ENCODE assay signal across 27 mouse cellular contexts in the genomic region with DNA sequence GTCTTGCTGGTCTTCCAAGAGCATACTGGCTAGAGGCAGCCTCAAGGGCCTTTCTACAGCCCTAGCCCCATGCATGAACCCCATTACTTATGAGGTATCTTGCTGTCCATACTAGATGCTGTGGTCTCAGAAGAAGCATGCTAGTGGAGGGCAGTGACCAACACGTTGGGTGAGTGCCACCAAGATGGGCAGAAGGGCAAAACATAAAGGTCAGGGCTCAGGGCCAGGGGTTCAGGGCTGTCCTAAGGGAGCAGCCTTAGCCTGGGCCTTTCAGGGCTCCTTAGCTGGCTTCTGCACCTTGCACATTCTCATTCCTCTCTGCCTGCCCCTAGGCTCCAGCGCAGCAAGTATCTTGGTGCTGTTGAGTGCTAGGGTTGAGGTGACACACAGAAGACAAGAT. TPM values are rescaled to one million over a fixed set of nuclear protein-coding genes. Genes with fewer than 3 reads are reported as not detected.
DNase-seq lines count a peak whose midpoint lies in the region; ATAC-seq and TF ChIP-seq lines count a peak whose summit lies in the region.
"Had no signal": no experiment of that assay in that cellular context is flagged by ENCODE, and none has a peak within 500 bp of the region (broad histone marks: within the 10 kb centered on the region; RNA-seq: fewer than 3 reads in every experiment).

No protein-coding gene starts in this region.

- no peak overlapping the region for H3K4me2 ChIP-seq in heart, embryonic 11.5 days
- H3K4me2 ChIP-seq in liver, postnatal 0 days (ENCODE audit: low read depth, low read length) = no peak overlapping the region
- H3K4me2 ChIP-seq in liver, embryonic 16.5 days (ENCODE audit: low read depth, low read length) = no peak overlapping the region
- H3K4me2 ChIP-seq: embryonic facial prominence, embryonic 13.5 days; heart, embryonic 13.5 days; hindbrain, embryonic 14.5 days; limb, embryonic 12.5 days; liver, embryonic 15.5 days; midbrain, embryonic 12.5 days; neural tube, embryonic 12.5 days had no signal

- TF ChIP-seq CTCF in liver, adult 2 months (IDR thresholded peaks at IDR 0.05; ENCODE audit: low read depth, low read length) = no peak
- TF ChIP-seq CTCF in liver, postnatal 0 days (IDR thresholded peaks at IDR 0.05; ENCODE audit: low read depth) = no peak

- H3K4me1 ChIP-seq in heart, embryonic 11.5 days (ENCODE audit: control insufficient read depth, insufficient read depth, low read length) = peaks cover 15% of the 10 kb centered on the region; the same call in 1 of the 2 replicates
- H3K4me1 ChIP-seq in liver, adult 2 months (ENCODE audit: control insufficient read depth, insufficient read depth, low read length) = peaks cover 27% of the 10 kb centered on the region
- peaks cover 46% of the 10 kb centered on the region for H3K4me1 ChIP-seq in liver, postnatal 0 days (ENCODE audit: insufficient read depth)
- H3K4me1 ChIP-seq in liver, embryonic 16.5 days (ENCODE audit: control insufficient read depth, low read depth, low read length) = peaks cover 53% of the 10 kb centered on the region
- H3K4me1 ChIP-seq: embryonic facial prominence, embryonic 13.5 days; midbrain, embryonic 12.5 days had no signal

- peak; percentile 48 for DNase-seq in cerebellum, adult 9-11 months
- no peak for DNase-seq in cerebellum, adult 11 months
- DNase-seq in heart, adult 11 months = peak; percentile 89
- no peak for DNase-seq in liver, adult 2 months (ENCODE audit: extremely low read depth, low read depth, low spot score)
- no peak for DNase-seq in liver, postnatal 0 days
- DNase-seq in thymus, postnatal 14 days = no peak
- DNase-seq: adrenal gland, postnatal 10 days; forebrain, postnatal 0 days; gastrocnemius, postnatal 14 days; heart, postnatal 10 days; kidney, postnatal 10 days; lung, postnatal 4 days; right cerebral cortex, adult 18-20 months had no signal

- no peak for ATAC-seq in heart, embryonic 11.5 days (replicated peaks; ENCODE audit: insufficient number of reproducible peaks, low FRiP score, low TSS enrichment)
- no peak for ATAC-seq in liver, postnatal 0 days
- no peak for ATAC-seq in liver, embryonic 16.5 days (ENCODE audit: low read depth)
- ATAC-seq: forebrain, postnatal 0 days had no signal

- WGBS in heart, embryonic 11.5 days (ENCODE audit: insufficient replicate concordance) = 88% methylated on average over 2 of the region's 2 CpGs
- 84% methylated on average over 2 of the region's 2 CpGs for WGBS in liver, adult 2 months
- 83% methylated on average over 2 of the region's 2 CpGs for WGBS in liver, postnatal 0 days (ENCODE audit: insufficient replicate concordance)
- WGBS in liver, embryonic 16.5 days (ENCODE audit: insufficient replicate concordance) = 66% methylated on average over 2 of the region's 2 CpGs

- H3K9ac ChIP-seq in heart, embryonic 11.5 days (ENCODE audit: low read depth, low read length) = no peak overlapping the region
- no peak overlapping the region for H3K9ac ChIP-seq in liver, adult 2 months (ENCODE audit: low read depth, low read length)
- H3K9ac ChIP-seq in liver, postnatal 0 days (replicated peaks) = no peak overlapping the region
- H3K9ac ChIP-seq in liver, embryonic 16.5 days (ENCODE audit: low read depth, low read length) = no peak overlapping the region
- H3K9ac ChIP-seq: embryonic facial prominence, embryonic 13.5 days; forebrain, postnatal 0 days; heart, embryonic 13.5 days; hindbrain, embryonic 14.5 days; limb, embryonic 12.5 days; liver, embryonic 15.5 days; midbrain, embryonic 12.5 days; neural tube, embryonic 12.5 days had no signal

- TF ChIP-seq POLR2A in liver, adult 2 months (IDR thresholded peaks at IDR 0.05; ENCODE audit: extremely low read depth, insufficient read depth, low read length) = no peak

- no peak overlapping the region for H3K4me3 ChIP-seq in heart, embryonic 11.5 days (ENCODE audit: low read depth, low read length)
- H3K4me3 ChIP-seq in liver, adult 2 months (ENCODE audit: insufficient read depth, low read depth, low read length) = no peak overlapping the region
- H3K4me3 ChIP-seq in liver, postnatal 0 days (ENCODE audit: low read depth, low read length) = no peak overlapping the region
- H3K4me3 ChIP-seq in liver, embryonic 16.5 days (ENCODE audit: low read depth, low read length) = no peak overlapping the region
- H3K4me3 ChIP-seq: embryonic facial prominence, embryonic 13.5 days; forebrain, embryonic 10.5 days; heart, embryonic 13.5 days; left cerebral cortex, adult 2 months; limb, embryonic 12.5 days; liver, embryonic 15.5 days; megakaryocyte, embryonic 14.5 days; midbrain, embryonic 12.5 days; myocyte; neural tube, embryonic 12.5 days had no signal

- no peaks in the 10 kb centered on the region for H3K79me2 ChIP-seq in liver, adult 2 months (ENCODE audit: control insufficient read depth, insufficient read depth, low read length)

- H3K27me3 ChIP-seq in heart, embryonic 11.5 days (ENCODE audit: control insufficient read depth, insufficient read depth, low read length) = no peaks in the 10 kb centered on the region
- H3K27me3 ChIP-seq in liver, adult 2 months (ENCODE audit: control insufficient read depth, insufficient read depth, low read length) = no peaks in the 10 kb centered on the region
- H3K27me3 ChIP-seq in liver, postnatal 0 days (ENCODE audit: insufficient read depth, low read length) = no peaks in the 10 kb centered on the region
- no peaks in the 10 kb centered on the region; the same call in 1 of the 2 replicates for H3K27me3 ChIP-seq in liver, embryonic 16.5 days (ENCODE audit: control insufficient read depth, insufficient read depth, low read depth, low read length)
- H3K27me3 ChIP-seq: embryonic facial prominence, embryonic 13.5 days; heart, embryonic 13.5 days; limb, embryonic 12.5 days; neural tube, embryonic 12.5 days had no signal

- no peaks in the 10 kb centered on the region for H3K9me3 ChIP-seq in heart, embryonic 11.5 days (replicated peaks; ENCODE audit: control insufficient read depth, low read length)
- no peaks in the 10 kb centered on the region for H3K9me3 ChIP-seq in liver, postnatal 0 days (ENCODE audit: low read length)
- H3K9me3 ChIP-seq in liver, embryonic 16.5 days (replicated peaks; ENCODE audit: control insufficient read depth, low read length) = no peaks in the 10 kb centered on the region
- H3K9me3 ChIP-seq: embryonic facial prominence, embryonic 13.5 days; forebrain, embryonic 10.5 days; G1E; heart, embryonic 13.5 days; limb, embryonic 12.5 days; liver, embryonic 15.5 days; megakaryocyte, embryonic 14.5 days; midbrain, embryonic 12.5 days; neural tube, embryonic 12.5 days had no signal

- no peak for TF ChIP-seq EP300 in liver, postnatal 0 days (IDR thresholded peaks at IDR 0.05; ENCODE audit: low read depth)

- H3K27ac ChIP-seq in heart, embryonic 11.5 days (ENCODE audit: low read depth, low read length) = no peak overlapping the region
- peak overlapping the region; percentile 76 for H3K27ac ChIP-seq in liver, adult 2 months (replicated peaks; ENCODE audit: insufficient read depth, low read depth, low read length)
- H3K27ac ChIP-seq in liver, postnatal 0 days (ENCODE audit: low read depth) = no peak overlapping the region
- peak overlapping the region; percentile 0 for H3K27ac ChIP-seq in liver, embryonic 16.5 days (ENCODE audit: low read length)
- H3K27ac ChIP-seq: embryonic facial prominence, embryonic 13.5 days; heart, embryonic 13.5 days; hindbrain, embryonic 14.5 days; left cerebral cortex, adult 2 months; limb, embryonic 12.5 days; midbrain, embryonic 12.5 days; neural tube, embryonic 12.5 days had no signal

- H3K36me3 ChIP-seq in heart, embryonic 11.5 days (ENCODE audit: control insufficient read depth, insufficient read depth, low read length) = no peaks in the 10 kb centered on the region
- no peaks in the 10 kb centered on the region for H3K36me3 ChIP-seq in liver, adult 2 months (ENCODE audit: control insufficient read depth, insufficient read depth, low read length)
- no peaks in the 10 kb centered on the region for H3K36me3 ChIP-seq in liver, postnatal 0 days (replicated peaks; ENCODE audit: insufficient read depth, low read length)
- no peaks in the 10 kb centered on the region for H3K36me3 ChIP-seq in liver, embryonic 16.5 days (ENCODE audit: control insufficient read depth, insufficient read depth)
- H3K36me3 ChIP-seq: embryonic facial prominence, embryonic 13.5 days; forebrain, embryonic 10.5 days; G1E; heart, embryonic 13.5 days; limb, embryonic 12.5 days; liver, embryonic 15.5 days; midbrain, embryonic 12.5 days; neural tube, embryonic 12.5 days had no signal

RNA-seq across cellular contexts. Expression of a gene that starts 18.5 kb away (rescaled TPM):
- polyA plus RNA-seq in heart, embryonic 11.5 days (2014; fragmentation: Nextera tagmentation; extraction: Ambion mirVana) = 20.0 and 20.1 TPM in 2 replicates
- 12.9 and 15.7 TPM in 2 replicates for total RNA-seq in liver, adult 2 months (2014; rRNA removed)
- polyA plus RNA-seq in liver, adult 2 months (2012; rRNA removed) = 16.5 and 19.4 TPM in 2 replicates
- 14.6 and 17.9 TPM in 2 replicates for polyA plus RNA-seq in liver, postnatal 0 days (2015; fragmentation: Nextera tagmentation; extraction: Ambion mirVana)
- 11.3 and 12.6 TPM in 2 replicates for polyA plus RNA-seq in liver, embryonic 16.5 days (2015; fragmentation: Nextera tagmentation; extraction: Ambion mirVana)

RNA-seq across cellular contexts. Expression of a gene that starts 34.1 kb away (rescaled TPM):
- polyA plus RNA-seq in heart, embryonic 11.5 days (2014; fragmentation: Nextera tagmentation; extraction: Ambion mirVana) = 27.8 and 32.0 TPM in 2 replicates
- total RNA-seq in liver, adult 2 months (2014; rRNA removed) = 26.6 and 31.5 TPM in 2 replicates
- polyA plus RNA-seq in liver, adult 2 months (2012; rRNA removed) = 11.5 and 12.7 TPM in 2 replicates
- 15.9 and 18.5 TPM in 2 replicates for polyA plus RNA-seq in liver, postnatal 0 days (2015; fragmentation: Nextera tagmentation; extraction: Ambion mirVana)
- 22.6 and 23.2 TPM in 2 replicates for polyA plus RNA-seq in liver, embryonic 16.5 days (2015; fragmentation: Nextera tagmentation; extraction: Ambion mirVana)

Comparison
In these comparisons a context has a peak if more than half of its experiments do, and no peak if none do; other contexts are left out.
1. DNase-seq: peak in cerebellum, adult 9-11 months (single experiment) and heart, adult 11 months (single experiment); none in cerebellum, adult 11 months (single experiment), liver, adult 2 months (single experiment), liver, postnatal 0 days (single experiment) and thymus, postnatal 14 days (single experiment).
2. H3K27ac ChIP-seq: peak in liver, adult 2 months (single experiment) and liver, embryonic 16.5 days (single experiment); none in heart, embryonic 11.5 days (single experiment) and liver, postnatal 0 days (single experiment).